Mouse (Mus musculus): ENCODE results near the gene Cryab. TPM values are rescaled to one million over a fixed set of nuclear protein-coding genes. Genes with fewer than 3 reads are reported as not detected.

Gene Cryab
- total RNA-seq, 4 experiments from 2014 or later: 157 to 185 (median 170) TPM

GRCm38 (mm10) chr9:50796776-50797175, 45.7 kb downstream of the Cryab start:
- DNase-seq (ENCODE audit: low spot score in 2 of 2): no peak

- DNase-seq (ENCODE audit: low spot score in 2 of 2): no peak
These were observed 46.5 kb downstream of the Cryab start for GRCm38 (mm10) chr9:50797641-50798040.

GRCm38 (mm10) chr9:50798368-50798767, 47.2 kb downstream of the Cryab start:
- no peak for DNase-seq (ENCODE audit: low spot score in 2 of 2)

- no peak for DNase-seq (ENCODE audit: low spot score in 2 of 2)
These were observed 49.9 kb downstream of the Cryab start for GRCm38 (mm10) chr9:50800985-50801384.

GRCm38 (mm10) chr9:50803055-50803671, 52.0 kb downstream of the Cryab start:
- DNase-seq (ENCODE audit: low spot score in 2 of 2): no peak

Other genes with a start within 250 kb of the Cryab start
- 10 to 100 TPM; 28.2 to 31.7 (median 29.5) TPM for gene Pts, start 222.6 kb upstream of the Cryab start, total RNA-seq (2022)
- gene Il18, start 196.5 kb upstream of the Cryab start, total RNA-seq (2022): 10 to 100 TPM; 20.2 to 26.5 (median 25.1) TPM
- gene Bco2, start 196.1 kb upstream of the Cryab start, total RNA-seq (2022): 1 to 10 TPM; 4.1 to 4.8 (median 4.4) TPM
- gene Tex12, start 190.0 kb upstream of the Cryab start, total RNA-seq (2022): not detected
- 100 to 1,000 TPM; 102 to 113 (median 109) TPM for gene Sdhd, start 147.5 kb upstream of the Cryab start, total RNA-seq (2022)
- gene Timm8b, start 147.4 kb upstream of the Cryab start, total RNA-seq (2022): 100 to 1,000 TPM; 195 to 210 (median 203) TPM
- gene Pih1d2, start 134.0 kb upstream of the Cryab start, total RNA-seq (2022): 1 to 10 TPM; 2.3 to 4.4 (median 3.2) TPM
- gene Nkapd1, start 133.9 kb upstream of the Cryab start, total RNA-seq (2022): 10 to 100 TPM; 19.5 to 20.4 (median 20.2) TPM
- 100 to 1,000 TPM; 110 to 123 (median 118) TPM for gene Dlat, start 91.5 kb upstream of the Cryab start, total RNA-seq (2022)
- 10 to 100 TPM; 67.0 to 85.3 (median 71.8) TPM for gene Dixdc1, start 11.8 kb upstream of the Cryab start, total RNA-seq (2022)
- 1 to 10 TPM; 2.7 to 3.7 (median 3.1) TPM for gene 2310030G06Rik, start 4.8 kb upstream of the Cryab start, total RNA-seq (2022)
- gene Hspb2, start 1.0 kb downstream of the Cryab start, total RNA-seq (2022): 1 to 10 TPM in 3 of 4 experiments, under 1 TPM in 1; 0.74 to 2.4 (median 1.9) TPM
- 1 to 10 TPM; 5.3 to 6.6 (median 5.8) TPM for gene Fdxacb1, start 16.9 kb downstream of the Cryab start, total RNA-seq (2022)
- gene Alg9, start 23.7 kb downstream of the Cryab start, total RNA-seq (2022): 10 to 100 TPM; 26.1 to 31.9 (median 29.0) TPM
- 10 to 100 TPM; 32.3 to 39.7 (median 34.1) TPM for gene 1110032A03Rik, start 24.2 kb downstream of the Cryab start, total RNA-seq (2022)
- 10 to 100 TPM; 13.5 to 19.2 (median 16.8) TPM for gene Ppp2r1b, start 94.0 kb downstream of the Cryab start, total RNA-seq (2022)